Mouse (Mus musculus) bone marrow, adult 2 months (tissue): ENCODE results near the gene Pkd1l2.

Source experiments
- CTCF ChIP-seq: fragments of 200-500 bp; IDR thresholded peaks from 2 replicates; pipeline ENCODE4 v1.5.1; 2011; ENCODE audit warnings: low read length, control low read depth; ENCODE audit not compliant: control insufficient read depth, insufficient read depth
- POLR2A ChIP-seq: fragments of 200-500 bp; IDR thresholded peaks from 2 replicates; pipeline ENCODE4 v1.6.1; 2011; ENCODE audit warnings: low read depth, mild to moderate bottlenecking, control low read depth, low read length, borderline replicate concordance; ENCODE audit not compliant: control insufficient read depth

GRCm38 (mm10) chr8:117123850-117124633 is 41.8 kb upstream of the Pkd1l2 start:
- no peak for TF ChIP-seq CTCF
- TF ChIP-seq POLR2A = no peak
